Mouse (Mus musculus): ENCODE results near the gene Adamts15.

DNA sequence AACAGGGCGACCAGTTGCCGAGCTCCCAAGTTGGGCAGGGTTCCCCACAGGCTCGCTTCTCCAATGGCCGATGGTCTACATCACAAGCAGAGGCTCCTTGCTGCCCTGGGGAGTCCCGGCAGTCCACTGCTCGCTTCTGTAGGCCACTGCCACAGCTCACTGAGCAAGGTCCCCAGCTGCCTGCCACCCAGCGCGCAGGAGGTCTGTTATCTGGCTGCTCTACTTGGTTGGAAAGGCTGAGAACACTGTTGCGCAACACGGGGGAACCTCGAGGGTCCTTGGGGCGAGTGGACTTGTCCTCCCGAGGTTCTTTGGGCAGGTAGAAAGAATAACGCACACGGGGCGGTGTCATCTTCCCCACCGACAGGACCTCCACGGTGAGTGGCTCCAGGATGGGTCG, 20.1 kb downstream of the Adamts15 start:
- TF ChIP-seq CTCF (conservative IDR thresholded peaks at IDR 0.05; ENCODE audit: insufficient read depth, insufficient read length, low read depth, low read length): no peak
- TF ChIP-seq POLR2A (IDR thresholded peaks at IDR 0.05; ENCODE audit: low read depth, low read length): no peak

Measured in kidney, adult 2 months (tissue).